Mouse (Mus musculus): Measurements from ENCODE around the gene Dcaf12. TPM values are rescaled to one million over a fixed set of nuclear protein-coding genes. Genes with fewer than 3 reads are reported as not detected.

Dcaf12 gene
- polyA plus RNA-seq, 1 experiment from 2014 or later = 78.3 TPM

GRCm38 (mm10) chr4:41340912-41341550, 26.3 kb upstream of the Dcaf12 start:
- no peaks in the 10 kb centered on the region for H3K9me3 ChIP-seq
- no peaks in the 10 kb centered on the region for H3K27me3 ChIP-seq
- WGBS = 80% methylated on average over 11 of the region's 11 CpGs
- H3K4me1 ChIP-seq (replicated peaks) = no peaks in the 10 kb centered on the region
- H3K4me2 ChIP-seq = no peak overlapping the region
- ATAC-seq (ENCODE audit: low read depth) = no peak
- no peak overlapping the region for H3K4me3 ChIP-seq
- no peak overlapping the region for H3K27ac ChIP-seq (replicated peaks)
- no peaks in the 10 kb centered on the region for H3K36me3 ChIP-seq
- H3K9ac ChIP-seq = no peak overlapping the region

- H3K36me3 ChIP-seq = no peaks in the 10 kb centered on the region
- ATAC-seq (ENCODE audit: low read depth) = no peak
- no peaks in the 10 kb centered on the region for H3K27me3 ChIP-seq
- H3K9me3 ChIP-seq = no peaks in the 10 kb centered on the region
- no peaks in the 10 kb centered on the region for H3K4me1 ChIP-seq (replicated peaks)
- H3K9ac ChIP-seq = no peak overlapping the region
- no peak overlapping the region for H3K27ac ChIP-seq (replicated peaks)
- no peak overlapping the region for H3K4me3 ChIP-seq
- H3K4me2 ChIP-seq = no peak overlapping the region
Observed at GRCm38 (mm10) chr4:41336546-41336945, 21.9 kb upstream of the Dcaf12 start.

DNA sequence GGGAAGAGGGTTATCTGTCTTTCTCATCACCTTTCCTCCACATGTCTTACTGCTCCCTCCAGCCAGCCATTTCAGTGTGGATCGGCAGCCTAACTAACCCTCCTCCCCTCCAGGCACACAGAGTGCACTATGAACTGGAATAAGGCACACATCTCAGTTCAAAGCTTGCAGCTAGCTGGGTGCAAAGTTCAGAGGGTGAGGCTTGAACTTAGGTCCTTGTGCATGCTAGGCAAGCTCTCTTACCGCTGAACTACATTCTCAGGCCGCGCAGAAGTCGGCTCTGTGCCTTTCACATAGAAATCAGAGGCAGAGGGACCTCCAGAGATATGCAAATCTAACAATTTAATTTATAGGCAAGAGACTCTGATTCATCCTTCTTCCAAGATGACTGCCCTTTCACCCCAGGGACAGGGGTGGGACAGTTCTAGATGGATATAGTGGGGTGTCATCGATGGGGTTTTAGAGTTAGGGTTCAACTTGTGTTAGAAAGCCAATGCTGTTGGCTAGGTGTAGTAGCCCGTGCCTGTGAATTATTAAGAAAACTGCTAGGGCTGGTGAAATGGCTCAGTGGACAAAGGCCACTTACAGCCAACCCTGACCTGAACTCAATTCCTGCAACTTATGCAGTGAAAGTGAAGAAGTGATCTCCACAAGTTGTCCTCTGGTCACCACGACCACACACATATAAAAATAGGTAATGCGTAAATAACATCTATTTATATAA, 17.2 kb upstream of the Dcaf12 start:
- WGBS = 89% methylated on average over 9 of the region's 9 CpGs
- Histone ChIP-seq H3K4me1 (replicated peaks) (no peaks in the 10 kb centered on the region), H3K27me3 (no peaks in the 10 kb centered on the region), H3K4me3 (no peak overlapping the region), H3K27ac (replicated peaks) (no peak overlapping the region), H3K9me3 (no peaks in the 10 kb centered on the region), H3K9ac (no peak overlapping the region), H3K4me2 (no peak overlapping the region), H3K36me3 (no peaks in the 10 kb centered on the region)
- ATAC-seq (ENCODE audit: low read depth) = no peak

DNA sequence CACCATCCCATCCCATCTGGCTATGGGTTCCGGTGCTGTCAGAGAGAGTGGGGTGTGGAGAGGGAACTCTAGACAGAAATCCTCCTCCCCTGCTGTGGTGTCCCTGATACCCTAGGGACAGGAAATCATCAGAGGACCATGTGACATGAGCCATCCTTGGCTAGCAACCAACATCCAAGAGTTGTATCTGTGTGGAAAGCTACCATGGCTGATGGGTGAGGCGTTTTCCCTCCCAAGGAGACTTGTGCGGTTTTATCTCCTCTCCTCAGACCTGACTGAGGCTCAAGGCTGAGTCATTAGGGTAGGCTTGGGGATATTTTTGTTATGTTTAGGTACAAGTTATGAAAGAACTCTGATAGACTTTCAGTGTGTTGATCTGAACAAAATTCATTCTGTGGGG, 16.4 kb upstream of the Dcaf12 start:
- no peak for ATAC-seq (ENCODE audit: low read depth)
- 78% methylated on average over 3 of the region's 3 CpGs for WGBS
- Histone ChIP-seq H3K9me3 (no peaks in the 10 kb centered on the region), H3K9ac (no peak overlapping the region), H3K4me3 (no peak overlapping the region), H3K36me3 (no peaks in the 10 kb centered on the region), H3K4me2 (no peak overlapping the region), H3K27ac (replicated peaks) (no peak overlapping the region), H3K4me1 (replicated peaks) (no peaks in the 10 kb centered on the region), H3K27me3 (no peaks in the 10 kb centered on the region)

- Histone ChIP-seq H3K9ac (no peak overlapping the region), H3K4me2 (no peak overlapping the region), H3K36me3 (no peaks in the 10 kb centered on the region), H3K4me3 (no peak overlapping the region), H3K27me3 (no peaks in the 10 kb centered on the region), H3K4me1 (replicated peaks) (no peaks in the 10 kb centered on the region), H3K27ac (replicated peaks) (no peak overlapping the region), H3K9me3 (no peaks in the 10 kb centered on the region)
- no peak for ATAC-seq (ENCODE audit: low read depth)
- WGBS = 38% methylated on average over 4 of the region's 4 CpGs
Observed at GRCm38 (mm10) chr4:41329481-41329880, 14.8 kb upstream of the Dcaf12 start.

- ATAC-seq (ENCODE audit: low read depth) = no peak
- H3K4me3 ChIP-seq = no peak overlapping the region
- no peak overlapping the region for H3K4me2 ChIP-seq
- H3K36me3 ChIP-seq = no peaks in the 10 kb centered on the region
- no peaks in the 10 kb centered on the region for H3K9me3 ChIP-seq
- H3K9ac ChIP-seq = no peak overlapping the region
- H3K4me1 ChIP-seq (replicated peaks) = no peaks in the 10 kb centered on the region
- WGBS = 94% methylated on average over 6 of the region's 6 CpGs
- no peaks in the 10 kb centered on the region for H3K27me3 ChIP-seq
- no peak overlapping the region for H3K27ac ChIP-seq (replicated peaks)
Observed at GRCm38 (mm10) chr4:41326876-41327275, 12.2 kb upstream of the Dcaf12 start.

DNA sequence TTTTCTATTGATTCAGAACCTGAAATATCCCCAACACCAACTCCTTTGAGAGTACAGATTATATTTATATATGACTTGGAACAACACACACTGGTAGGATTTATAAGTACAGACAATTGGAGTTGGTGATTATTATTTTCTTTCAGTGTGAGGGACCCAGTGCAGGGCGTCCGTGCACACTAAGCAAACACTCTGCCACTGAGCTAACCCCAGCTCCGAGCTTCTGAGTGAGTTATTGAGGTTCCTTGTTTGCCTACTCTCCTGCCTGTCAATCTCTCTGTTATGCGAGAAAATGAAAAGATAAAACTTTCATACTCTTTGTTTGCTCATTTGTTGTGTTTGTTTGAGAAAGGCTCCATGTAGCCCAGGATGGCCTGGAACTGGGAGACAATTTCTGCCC, 6.3 kb upstream of the Dcaf12 start:
- ATAC-seq (ENCODE audit: low read depth) = no peak
- H3K4me1 ChIP-seq (replicated peaks) = no peaks in the 10 kb centered on the region
- H3K27ac ChIP-seq (replicated peaks) = no peak overlapping the region
- no peak overlapping the region for H3K4me2 ChIP-seq
- H3K4me3 ChIP-seq = no peak overlapping the region
- 75% methylated on average over 4 of the region's 4 CpGs for WGBS
- no peaks in the 10 kb centered on the region for H3K36me3 ChIP-seq
- no peaks in the 10 kb centered on the region for H3K9me3 ChIP-seq
- H3K27me3 ChIP-seq = no peaks in the 10 kb centered on the region
- H3K9ac ChIP-seq = no peak overlapping the region

DNA sequence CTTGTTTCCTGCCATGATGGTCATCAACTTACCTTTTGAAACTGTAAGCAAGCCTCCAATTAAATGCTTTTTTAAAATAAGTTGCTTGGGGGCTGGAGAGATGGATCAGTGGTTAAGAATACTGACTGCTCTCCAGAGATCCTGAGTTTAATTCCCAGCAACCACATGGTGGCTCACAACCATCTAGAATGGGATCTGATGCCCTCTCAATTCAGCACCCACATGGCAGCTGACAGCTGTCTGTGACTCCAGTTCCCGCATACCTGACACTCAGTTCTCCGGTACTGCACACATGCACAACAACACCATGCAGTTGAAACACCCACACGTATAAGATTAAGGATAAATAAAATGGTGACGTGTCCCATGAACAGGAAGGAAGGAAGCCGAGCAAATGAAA, 3.6 kb upstream of the Dcaf12 start:
- H3K36me3 ChIP-seq = no peaks in the 10 kb centered on the region
- no peak overlapping the region for H3K4me2 ChIP-seq
- H3K4me3 ChIP-seq = no peak overlapping the region
- ATAC-seq (ENCODE audit: low read depth) = no peak
- H3K9me3 ChIP-seq = no peaks in the 10 kb centered on the region
- no peaks in the 10 kb centered on the region for H3K27me3 ChIP-seq
- H3K4me1 ChIP-seq (replicated peaks) = peaks cover 13% of the 10 kb centered on the region
- no peak overlapping the region for H3K9ac ChIP-seq
- 88% methylated on average over 5 of the region's 5 CpGs for WGBS
- no peak overlapping the region for H3K27ac ChIP-seq (replicated peaks)

DNA sequence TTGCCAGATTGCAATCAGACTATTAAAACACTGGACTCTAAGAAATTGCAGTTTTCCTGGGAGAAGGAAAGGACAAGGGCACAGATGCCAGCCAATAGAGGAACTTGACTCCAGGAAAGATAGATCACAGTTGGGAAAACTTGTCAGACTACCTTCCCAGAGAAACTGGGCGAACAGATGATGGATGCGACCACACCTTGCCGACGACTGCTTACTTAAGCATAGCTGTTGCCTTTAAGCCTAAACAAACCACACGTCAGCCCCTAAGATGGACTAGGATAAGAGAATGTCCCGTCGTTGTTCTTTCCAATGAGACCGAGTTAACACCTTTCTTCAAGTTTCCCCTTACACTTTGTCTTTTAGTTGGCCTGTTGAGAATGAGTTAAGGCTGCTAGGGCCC, 484 bp upstream of the Dcaf12 start:
- ATAC-seq (ENCODE audit: low read depth) = no peak; the same call in none of the 2 replicates
- WGBS = 60% methylated on average over 8 of the region's 8 CpGs

GRCm38 (mm10) chr4:41313722-41314121, 967 bp downstream of the Dcaf12 start:
- H3K9me3 ChIP-seq = no peaks in the 10 kb centered on the region
- H3K4me2 ChIP-seq = peak overlapping the region; percentile 97
- ATAC-seq (ENCODE audit: low read depth) = peak; percentile 21; the same call in 1 of the 2 replicates
- peak overlapping the region; percentile 85 for H3K4me3 ChIP-seq
- WGBS = 19% methylated on average over 14 of the region's 14 CpGs
- H3K36me3 ChIP-seq = peaks cover 32% of the 10 kb centered on the region
- H3K27me3 ChIP-seq = no peaks in the 10 kb centered on the region
- H3K4me1 ChIP-seq (replicated peaks) = peaks cover 36% of the 10 kb centered on the region
- H3K27ac ChIP-seq (replicated peaks) = peak overlapping the region; percentile 94
- H3K9ac ChIP-seq = peak overlapping the region; percentile 95

More for the DNA sequence above, 484 bp upstream of the Dcaf12 start:
- Histone ChIP-seq H3K4me1 (replicated peaks) (peaks cover 36% of the 10 kb centered on the region), H3K4me3 (peak overlapping the region; percentile 85), H3K27ac (replicated peaks) (peak overlapping the region; percentile 94), H3K4me2 (peak overlapping the region; percentile 97), H3K9me3 (no peaks in the 10 kb centered on the region), H3K9ac (peak overlapping the region; percentile 71), H3K36me3 (peaks cover 18% of the 10 kb centered on the region), H3K27me3 (no peaks in the 10 kb centered on the region)

GRCm38 (mm10) chr4:41310567-41311563, 3.8 kb downstream of the Dcaf12 start:
- Histone ChIP-seq H3K4me3 (no peak overlapping the region), H3K9ac (no peak overlapping the region), H3K36me3 (peaks cover 49% of the 10 kb centered on the region), H3K27me3 (no peaks in the 10 kb centered on the region), H3K9me3 (no peaks in the 10 kb centered on the region), H3K4me1 (replicated peaks) (peaks cover 36% of the 10 kb centered on the region), H3K27ac (replicated peaks) (no peak overlapping the region), H3K4me2 (no peak overlapping the region)
- no peak for ATAC-seq (ENCODE audit: low read depth)
- 93% methylated on average over 9 of the region's 9 CpGs for WGBS

DNA sequence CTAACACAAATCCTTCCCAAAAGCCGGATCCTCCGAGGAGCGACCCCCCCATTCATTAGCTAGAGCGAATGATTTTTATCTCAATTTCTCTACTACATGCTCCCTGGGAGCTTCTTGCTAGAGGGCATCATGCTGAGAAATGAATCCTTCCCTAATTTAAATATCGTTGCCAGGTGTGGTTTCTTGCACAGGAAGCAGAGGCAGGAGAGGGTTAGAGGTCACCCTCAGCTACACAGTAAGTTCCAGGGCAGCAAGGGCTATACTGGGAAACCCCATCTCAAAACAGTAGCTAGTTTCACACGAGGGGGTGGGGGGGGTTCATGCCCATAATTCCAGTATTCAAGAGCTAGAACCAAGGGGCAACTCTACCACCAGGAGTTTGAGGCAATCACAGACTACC, 7.3 kb downstream of the Dcaf12 start:
- no peaks in the 10 kb centered on the region for H3K27me3 ChIP-seq
- no peak overlapping the region for H3K27ac ChIP-seq (replicated peaks)
- H3K4me1 ChIP-seq (replicated peaks) = peaks cover 15% of the 10 kb centered on the region
- H3K36me3 ChIP-seq = peaks cover 66% of the 10 kb centered on the region
- 86% methylated on average over 6 of the region's 6 CpGs for WGBS
- H3K9me3 ChIP-seq = no peaks in the 10 kb centered on the region
- H3K4me2 ChIP-seq = no peak overlapping the region
- no peak overlapping the region for H3K9ac ChIP-seq
- no peak overlapping the region for H3K4me3 ChIP-seq
- ATAC-seq (ENCODE audit: low read depth) = no peak
